Mouse (Mus musculus): Measurements from ENCODE around the gene Cc2d1b. TPM values are rescaled to one million over a fixed set of nuclear protein-coding genes. Genes with fewer than 3 reads are reported as not detected.

The Cc2d1b gene
- total and polyA plus RNA-seq, 3 experiments, result 33.0 to 42.1 (median 37.3) TPM

GRCm38 (mm10) chr4:108638752-108639151 lies 19.0 kb downstream of the Cc2d1b start:
- DNase-seq, result no peak

- DNase-seq, result peak; percentile 3
These were observed 44.7 kb downstream of the Cc2d1b start for GRCm38 (mm10) chr4:108664407-108664806.

Other genes starting within 250 kb of the Cc2d1b start
- 1 to 10 TPM; 6.4 to 9.5 TPM for gene Shisal2a, start 236.6 kb upstream of the Cc2d1b start, total RNA-seq (2021)
- gene Shisal2a, start 236.6 kb upstream of the Cc2d1b start, polyA plus RNA-seq (2012; rRNA removed), result 14.3 and 16.2 TPM in 2 replicates
- gene Gpx7, start 213.0 kb upstream of the Cc2d1b start, total RNA-seq (2021), result 1 to 10 TPM; 5.1 to 8.5 TPM
- 8.4 and 9.4 TPM in 2 replicates for gene Gpx7, start 213.0 kb upstream of the Cc2d1b start, polyA plus RNA-seq (2012; rRNA removed)
- gene Tut4, start 160.5 kb upstream of the Cc2d1b start, total RNA-seq (2021), result 10 to 100 TPM; 26.1 to 28.7 TPM
- gene Tut4, start 160.5 kb upstream of the Cc2d1b start, polyA plus RNA-seq (2012; rRNA removed), result 24.4 and 27.2 TPM in 2 replicates
- gene Prpf38a, start 40.6 kb upstream of the Cc2d1b start, total RNA-seq (2021), result 10 to 100 TPM; 26.8 to 28.4 TPM
- gene Prpf38a, start 40.6 kb upstream of the Cc2d1b start, polyA plus RNA-seq (2012; rRNA removed), result 0.66 and 0.99 TPM in 2 replicates
- under 1 TPM; 0.20 to 0.24 TPM for gene Orc1, start 40.5 kb upstream of the Cc2d1b start, total RNA-seq (2021)
- 0.04 TPM in 1 of 2 replicates, not detected in the other for gene Orc1, start 40.5 kb upstream of the Cc2d1b start, polyA plus RNA-seq (2012; rRNA removed)
- gene 3110021N24Rik, start 99.7 kb downstream of the Cc2d1b start, total RNA-seq (2021), result under 1 TPM; 0.62 to 0.92 TPM
- gene 3110021N24Rik, start 99.7 kb downstream of the Cc2d1b start, polyA plus RNA-seq (2012; rRNA removed), result 0.07 and 0.49 TPM in 2 replicates
- gene Zfyve9, start 160.9 kb downstream of the Cc2d1b start, total RNA-seq (2021), result 10 to 100 TPM; 27.2 to 28.9 TPM
- gene Zfyve9, start 160.9 kb downstream of the Cc2d1b start, polyA plus RNA-seq (2012; rRNA removed), result 4.1 and 4.5 TPM in 2 replicates
- 100 to 1,000 TPM; 124 to 146 TPM for gene Btf3l4, start 213.7 kb downstream of the Cc2d1b start, total RNA-seq (2021)
- gene Btf3l4, start 213.7 kb downstream of the Cc2d1b start, polyA plus RNA-seq (2012; rRNA removed), result 6.0 and 10.3 TPM in 2 replicates
- gene Txndc12, start 214.7 kb downstream of the Cc2d1b start, total RNA-seq (2021), result 10 to 100 TPM; 71.6 to 75.7 TPM
- gene Txndc12, start 214.7 kb downstream of the Cc2d1b start, polyA plus RNA-seq (2012; rRNA removed), result 6.4 and 10.6 TPM in 2 replicates
- 10 to 100 TPM; 30.1 to 30.9 TPM for gene Kti12, start 227.8 kb downstream of the Cc2d1b start, total RNA-seq (2021)
- 51.8 and 56.3 TPM in 2 replicates for gene Kti12, start 227.8 kb downstream of the Cc2d1b start, polyA plus RNA-seq (2012; rRNA removed)
- not detected for gene A730015C16Rik, start 228.7 kb downstream of the Cc2d1b start, total RNA-seq (2021)
- gene A730015C16Rik, start 228.7 kb downstream of the Cc2d1b start, polyA plus RNA-seq (2012; rRNA removed), result 0.26 TPM in 1 of 2 replicates, not detected in the other